Comparison of ENCODE assay signal across 9 mouse cellular contexts in the genomic region with DNA sequence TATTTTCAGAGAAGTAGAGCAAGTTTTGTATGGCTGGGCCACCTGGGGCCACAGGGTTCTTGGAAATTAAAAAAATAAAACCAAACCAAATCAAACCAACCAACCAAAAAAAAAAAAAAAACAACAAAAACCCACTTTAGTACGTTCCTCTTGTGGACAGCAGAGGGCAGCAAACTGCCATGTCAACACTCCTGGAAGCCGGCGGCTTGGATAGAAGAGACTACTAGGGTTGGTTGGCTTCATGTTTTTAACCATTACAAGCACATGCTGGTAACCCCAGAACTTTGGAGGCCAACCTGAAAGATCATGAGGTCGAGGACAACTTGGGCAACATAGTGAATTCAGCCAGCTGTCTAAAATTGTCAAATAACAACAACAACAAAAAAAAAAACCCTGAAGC. TPM values are rescaled to one million over a fixed set of nuclear protein-coding genes. Genes with fewer than 3 reads are reported as not detected.
DNase-seq lines count a peak whose midpoint lies in the region; ATAC-seq and TF ChIP-seq lines count a peak whose summit lies in the region.
"Had no signal": no experiment of that assay in that cellular context is flagged by ENCODE, and none has a peak within 500 bp of the region (broad histone marks: within the 10 kb centered on the region; RNA-seq: fewer than 3 reads in every experiment).

No protein-coding gene starts in this region.

- H3K4me2 ChIP-seq in liver, embryonic 12.5 days = no peak overlapping the region

- no peaks in the 10 kb centered on the region for H3K36me3 ChIP-seq in liver, embryonic 12.5 days

- DNase-seq in liver (peak; percentile 37), ZHBTc4 (ENCODE audit: low read depth, low spot score) (peak; percentile 75)
- peak; percentile 68 to 82 for DNase-seq in cerebellum, postnatal 25 days
- DNase-seq in gastrocnemius, postnatal 14 days = peak; percentile 59
- peak; percentile 61 to 70 for DNase-seq in left cerebral cortex, postnatal 10 days (ENCODE audit: extremely low spot score in 1 of 2, low spot score in 2 of 2)

- H3K4me3 ChIP-seq in liver, embryonic 12.5 days = no peak overlapping the region
- no peak overlapping the region for H3K4me3 ChIP-seq in olfactory bulb, adult 2 months (ENCODE audit: insufficient read depth, low read depth, low read length)
- H3K4me3 ChIP-seq: megakaryocyte, embryonic 14.5 days had no signal

- no peak for ATAC-seq in liver, embryonic 12.5 days
- ATAC-seq in inflammation-experienced regulatory T-cells, adult 6 months = no peak

- intact Hi-C loops in gastrocnemius, postnatal 14 days (cut with DNase I; ENCODE audit: low total_unique reads) = loop anchor here (2.0 to 10.0 kb wide), 2 partner anchors 213 to 345 kb away; no protein-coding TSS in a partner anchor
- intact Hi-C loops in left cerebral cortex, postnatal 10 days (cut with DNase I) = loop anchor here (1.0 to 10.0 kb wide), 2 partner anchors 211 to 355 kb away; no protein-coding TSS in a partner anchor

- 3% methylated on average over 4 of the region's 4 CpGs for WGBS in liver, embryonic 12.5 days (ENCODE audit: insufficient replicate concordance)
- WGBS in olfactory bulb, adult 2 months = 4% methylated on average over 4 of the region's 4 CpGs

- no peak overlapping the region for H3K27ac ChIP-seq in liver, embryonic 12.5 days
- no peak overlapping the region for H3K27ac ChIP-seq in olfactory bulb, adult 2 months (ENCODE audit: insufficient read depth, low read depth, low read length)

- peaks cover 26% of the 10 kb centered on the region for H3K27me3 ChIP-seq in liver, embryonic 12.5 days (replicated peaks)

- H3K9ac ChIP-seq in liver, embryonic 12.5 days = no peak overlapping the region

- H3K4me1 ChIP-seq in liver, embryonic 12.5 days = no peaks in the 10 kb centered on the region; the same call in 1 of the 2 replicates
- H3K4me1 ChIP-seq in olfactory bulb, adult 2 months (ENCODE audit: control insufficient read depth, insufficient read depth, low read length) = peaks cover 6% of the 10 kb centered on the region; the same call in 1 of the 2 replicates
- H3K4me1 ChIP-seq: megakaryocyte, embryonic 14.5 days had no signal

- H3K9me3 ChIP-seq in liver, embryonic 12.5 days (replicated peaks) = no peaks in the 10 kb centered on the region
- H3K9me3 ChIP-seq: megakaryocyte, embryonic 14.5 days had no signal

- no peak for TF ChIP-seq POLR2A in olfactory bulb, adult 2 months (IDR thresholded peaks at IDR 0.05; ENCODE audit: insufficient read depth, low read depth, low read length)

- TF ChIP-seq CTCF in olfactory bulb, adult 2 months (IDR thresholded peaks at IDR 0.05; ENCODE audit: insufficient read depth, low read depth, low read length) = 0 out of 2 replicates have a peak, but pooled peaks have one; percentile 13

RNA-seq across cellular contexts. Expression of a gene that starts 33.9 kb away (rescaled TPM):
- polyA plus RNA-seq in liver, embryonic 12.5 days (2016; fragmentation: Nextera tagmentation; extraction: Ambion mirVana) = 0.05 and 0.12 TPM in 2 replicates
- total RNA-seq in gastrocnemius, postnatal 14 days (2021) = under 1 TPM; 0.42 to 0.70 TPM
- total RNA-seq in left cerebral cortex, postnatal 10 days (2021) = 1 to 10 TPM; 2.2 TPM
- not detected in 2 replicates for polyA plus RNA-seq in olfactory bulb, adult 2 months (2012; ENCODE audit: insufficient read depth, insufficient read length, low replicate concordance, missing spikeins)
- not detected for polyA plus RNA-seq in inflammation-experienced regulatory T-cells, adult 6 months (2017; shearing (Covaris generic))
